Mouse (Mus musculus): ENCODE data around the gene Cox5a.

Cox5a gene

DNA sequence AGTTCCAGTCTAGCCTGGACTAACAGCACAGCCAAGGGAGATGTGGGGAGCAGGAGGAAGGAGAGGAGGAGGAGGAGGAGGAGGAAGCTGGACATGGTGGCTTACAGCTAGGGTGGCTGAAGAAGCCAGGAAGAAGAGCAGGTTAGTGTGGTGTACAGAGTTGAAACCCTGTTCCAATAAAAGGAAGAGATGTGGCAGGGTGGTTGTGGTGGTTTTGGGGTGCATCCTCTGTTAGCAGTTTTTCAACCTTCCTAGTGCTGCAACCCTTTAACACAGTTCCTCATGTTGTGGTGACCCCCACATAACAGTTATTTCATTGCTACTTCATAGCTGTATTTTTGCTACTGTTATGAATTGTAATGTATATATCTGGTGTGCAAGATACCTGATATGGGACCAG is 3.4 kb downstream of the Cox5a start:
- CTCF ChIA-PET, result interaction anchor here (0.6 to 1.1 kb wide), 3 partner anchors 12 to 131 kb away, joined by 3 to 4 read pairs (median 4); no protein-coding TSS in a partner anchor

DNA sequence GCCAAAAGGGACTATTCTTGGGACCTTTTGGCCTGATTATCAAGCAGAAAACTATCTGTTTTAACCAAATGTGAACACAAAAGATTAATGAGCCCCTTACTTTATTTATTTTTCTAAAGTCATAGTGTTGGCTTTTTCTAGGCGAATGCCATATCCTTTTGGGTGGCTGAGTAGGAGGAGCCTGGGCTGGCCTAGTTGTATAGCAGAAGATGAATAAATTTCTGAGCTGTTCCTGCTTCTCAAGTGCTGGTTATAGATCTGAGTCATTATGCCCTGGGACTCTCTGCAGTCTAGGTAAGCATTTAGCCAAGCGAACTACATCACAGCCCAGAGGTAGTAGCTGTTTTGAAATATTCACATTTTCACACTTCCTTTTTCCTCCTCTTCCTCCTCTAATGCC is 4.4 kb downstream of the Cox5a start:
- CTCF ChIA-PET, result interaction anchor here (0.5 kb wide), 1 partner anchor 12 kb away, joined by 4 read pairs; no protein-coding TSS in a partner anchor

DNA sequence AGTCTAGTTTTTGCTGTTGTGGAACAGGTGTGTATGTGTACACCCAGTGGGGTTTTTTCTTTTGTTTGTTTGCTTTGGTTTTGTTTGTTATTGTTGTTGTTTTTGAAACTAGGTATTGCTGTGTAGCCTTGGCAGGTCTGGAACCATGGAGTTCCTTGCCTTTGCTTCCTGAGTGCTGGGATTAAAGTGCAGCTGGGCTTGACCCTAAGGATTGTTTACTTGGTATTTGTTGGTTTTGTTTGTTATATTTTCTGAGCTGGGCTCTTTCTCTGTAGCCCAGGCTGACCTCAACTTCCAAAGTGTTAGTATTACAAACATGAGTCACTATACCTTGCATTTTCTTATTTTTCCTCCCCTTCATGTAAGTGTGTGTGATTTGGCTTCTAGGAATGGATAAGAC is 5.4 kb downstream of the Cox5a start:
- CTCF ChIA-PET, result no interaction called here

DNA sequence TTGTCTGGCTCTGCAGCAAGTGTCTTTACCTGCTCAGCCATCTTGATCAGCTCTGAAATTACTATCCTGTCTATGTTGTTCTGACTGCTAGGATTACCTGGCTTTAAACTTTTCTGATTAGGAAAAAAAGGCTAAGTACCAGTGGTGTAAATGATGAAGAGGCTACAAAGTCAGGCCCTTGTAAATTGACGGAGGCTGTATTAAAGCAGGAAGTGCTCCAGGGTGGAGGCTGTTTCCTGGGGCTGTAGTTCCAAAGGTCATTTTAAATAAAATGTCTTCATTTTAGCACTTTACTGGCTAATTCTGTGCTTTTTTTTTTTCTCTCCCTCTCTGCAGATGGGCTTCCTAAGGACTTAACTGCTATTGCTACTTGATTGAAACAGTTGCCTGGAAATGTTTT is 10.9 kb downstream of the Cox5a start:
- CTCF ChIA-PET, result no interaction called here

DNA sequence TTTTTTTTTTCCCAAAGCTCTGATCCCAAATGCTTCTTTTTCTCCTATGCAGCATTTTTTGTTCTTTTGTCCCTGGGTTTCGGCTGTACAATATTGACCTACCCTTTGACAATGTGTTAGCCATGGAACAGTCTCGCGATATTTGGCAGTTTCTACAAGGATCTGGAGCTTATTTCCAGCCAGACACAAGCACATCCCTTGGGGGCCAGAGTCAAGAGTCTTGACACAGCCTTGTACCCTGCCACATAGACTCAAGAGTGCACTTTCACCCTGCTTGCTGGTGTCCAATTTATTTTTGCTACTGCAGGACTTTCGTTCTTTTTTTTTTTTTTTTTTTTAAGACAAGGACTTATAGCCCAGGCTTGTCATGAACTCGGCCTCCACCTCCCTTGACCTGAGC is 15.3 kb downstream of the Cox5a start:
- CTCF ChIA-PET, result interaction anchor here (0.6 to 1.2 kb wide), 4 partner anchors 8 to 687 kb away, joined by 3 to 5 read pairs (median 4); no protein-coding TSS in a partner anchor

DNA sequence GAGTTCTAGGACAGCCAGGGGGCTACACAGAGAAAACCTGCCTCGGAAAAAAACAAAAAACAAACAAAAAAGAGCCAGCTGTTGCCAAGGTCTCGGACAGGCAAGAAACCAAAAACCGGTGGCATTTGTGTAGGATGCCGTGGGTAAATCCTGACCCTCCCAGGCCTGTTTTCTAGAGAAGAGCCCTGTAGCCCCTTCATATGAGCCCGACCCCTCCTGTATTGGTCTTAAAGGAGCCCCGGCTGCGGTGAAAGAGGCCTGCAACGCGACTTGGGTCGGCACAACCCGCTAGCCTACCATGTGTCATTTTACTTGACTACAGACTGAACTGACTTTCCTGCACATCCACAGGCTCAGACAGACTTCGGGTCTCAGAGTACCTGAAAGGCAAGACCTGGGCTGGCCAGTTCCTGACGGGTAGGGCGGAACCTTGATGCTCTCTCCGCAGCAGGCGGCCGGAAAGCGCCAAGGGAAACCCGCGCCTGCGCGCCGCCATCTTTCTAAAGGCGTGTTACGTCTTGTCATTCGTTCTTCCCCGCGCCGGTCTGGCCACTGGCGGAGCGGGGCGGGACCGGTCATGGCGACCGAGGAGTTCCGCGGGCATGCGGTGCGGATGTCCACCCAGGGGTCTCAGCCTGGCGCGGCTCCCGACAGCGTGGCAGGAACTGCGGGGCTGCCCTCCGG is 16.1 kb downstream of the Cox5a start, which contains the start of gene Fam219b:
Gene Fam219b (plus strand): TSS at position 485 of the 684 bp plus-strand sequence.
- CTCF ChIA-PET, result interaction anchor here (0.6 to 1.3 kb wide), 3 partner anchors 11 to 114 kb away, joined by 3 to 4 read pairs (median 4); no protein-coding TSS in a partner anchor

DNA sequence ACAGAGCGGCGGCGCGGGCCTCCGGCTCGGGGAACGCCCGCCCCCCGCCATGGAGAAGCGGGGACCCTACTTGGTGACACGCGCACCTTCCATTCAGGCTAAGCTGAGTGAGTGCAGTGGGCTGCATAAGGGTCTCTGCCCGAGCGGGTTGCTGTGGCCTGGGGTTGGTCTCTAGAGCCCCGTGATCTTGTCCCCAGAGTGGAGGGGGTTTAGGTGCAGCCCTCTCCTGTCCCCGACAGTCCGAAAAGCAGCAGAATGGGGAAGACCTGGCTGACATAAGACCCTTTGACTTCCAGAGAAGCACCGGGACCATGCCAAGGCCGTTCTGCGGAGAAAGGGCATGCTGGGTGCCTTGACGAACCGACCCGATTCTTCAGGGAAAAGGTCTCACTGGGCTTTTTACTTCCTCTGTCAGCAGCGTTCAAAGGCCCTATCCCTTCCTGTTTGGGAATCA is 16.7 kb downstream of the Cox5a start:
- CTCF ChIA-PET, result interaction anchor here (0.6 to 1.3 kb wide), 2 partner anchors 12 to 114 kb away, joined by 3 to 4 read pairs; no protein-coding TSS in a partner anchor

DNA sequence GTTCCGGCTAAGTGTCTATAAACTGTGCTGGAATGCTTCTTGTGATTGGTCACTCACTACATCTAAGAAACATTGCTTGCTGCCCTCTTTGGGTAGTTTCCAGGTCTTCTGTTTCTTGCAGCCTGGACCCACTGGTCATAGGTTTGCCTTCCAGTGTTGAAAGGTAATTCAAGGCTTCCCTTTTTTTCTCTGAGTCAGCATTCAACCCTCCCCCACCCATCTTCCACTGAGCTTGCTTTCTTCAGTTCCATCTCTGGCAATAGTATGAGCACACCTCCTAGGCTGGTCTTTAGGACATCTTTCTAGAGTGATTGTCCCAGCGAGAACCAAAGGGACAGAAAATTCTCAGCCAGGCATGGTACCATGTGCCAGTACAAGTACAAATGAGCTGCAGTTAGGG is 18.5 kb downstream of the Cox5a start:
- CTCF ChIA-PET, result no interaction called here

DNA sequence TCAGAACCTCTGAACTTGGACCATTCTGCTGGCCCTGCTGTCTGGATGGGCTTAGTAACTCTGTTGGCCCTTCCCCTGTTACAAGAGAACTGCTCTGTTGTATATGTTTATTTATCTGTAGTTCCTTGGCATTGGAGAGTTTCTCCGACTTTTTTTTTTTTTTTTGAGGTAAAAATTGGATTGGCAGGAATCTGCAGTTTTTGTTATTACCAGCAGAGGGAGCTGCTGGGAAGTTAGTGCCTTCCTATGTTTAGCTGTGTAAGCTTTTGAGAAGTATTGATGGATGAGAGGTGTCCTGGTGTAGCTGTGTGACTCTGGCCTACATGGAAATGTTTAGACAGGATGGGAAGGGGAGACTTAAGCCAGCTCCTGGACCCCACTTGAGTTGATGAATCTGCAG is 20.2 kb downstream of the Cox5a start:
- CTCF ChIA-PET, result interaction anchor here (0.6 to 1.1 kb wide), 6 partner anchors 22 to 124 kb away, joined by 3 to 10 read pairs (median 4); partner anchors contain the start of gene Csk

DNA sequence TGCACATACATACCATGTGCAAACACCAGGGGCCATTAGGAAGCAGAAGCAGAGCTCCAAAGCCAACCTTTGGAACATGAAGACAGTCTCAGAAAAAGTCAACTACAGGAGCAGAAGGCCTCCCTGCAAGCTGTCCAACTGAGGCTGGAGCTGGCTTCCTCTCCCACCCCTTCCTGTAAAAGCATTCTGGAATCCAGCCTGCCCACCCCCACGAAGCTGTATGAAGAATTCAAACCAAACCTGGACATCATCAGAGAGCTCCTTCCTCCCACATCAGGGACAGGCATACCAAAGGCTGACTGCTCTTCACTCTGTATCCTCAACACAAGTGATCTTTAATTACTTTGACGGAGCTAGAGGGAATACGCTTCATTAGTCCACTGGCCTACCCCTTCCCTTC is 22.9 kb downstream of the Cox5a start:
- CTCF ChIA-PET, result interaction anchor here (0.6 to 0.8 kb wide), 2 partner anchors 8 to 33 kb away, joined by 3 to 8 read pairs; no protein-coding TSS in a partner anchor

DNA sequence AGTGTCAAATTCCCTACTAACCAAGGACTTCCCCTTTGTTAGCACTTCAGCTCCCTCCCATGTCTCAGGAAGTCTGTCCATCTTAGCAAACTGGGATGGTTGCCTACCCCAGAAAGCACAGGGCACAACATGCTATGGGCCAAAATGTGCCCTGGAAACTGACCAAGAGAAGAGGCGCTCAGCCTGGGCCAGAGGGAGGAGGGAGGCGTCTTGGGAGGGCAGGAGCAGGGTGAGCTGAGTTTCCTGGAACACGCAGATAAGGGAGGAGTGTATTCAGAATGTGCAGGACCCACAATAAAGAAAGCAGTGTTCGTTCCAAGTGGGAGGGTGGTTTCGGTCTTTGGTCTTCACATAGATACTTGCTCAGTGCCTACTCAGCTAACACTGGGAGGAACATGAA is 26.2 kb downstream of the Cox5a start:
- CTCF ChIA-PET, result no interaction called here

DNA sequence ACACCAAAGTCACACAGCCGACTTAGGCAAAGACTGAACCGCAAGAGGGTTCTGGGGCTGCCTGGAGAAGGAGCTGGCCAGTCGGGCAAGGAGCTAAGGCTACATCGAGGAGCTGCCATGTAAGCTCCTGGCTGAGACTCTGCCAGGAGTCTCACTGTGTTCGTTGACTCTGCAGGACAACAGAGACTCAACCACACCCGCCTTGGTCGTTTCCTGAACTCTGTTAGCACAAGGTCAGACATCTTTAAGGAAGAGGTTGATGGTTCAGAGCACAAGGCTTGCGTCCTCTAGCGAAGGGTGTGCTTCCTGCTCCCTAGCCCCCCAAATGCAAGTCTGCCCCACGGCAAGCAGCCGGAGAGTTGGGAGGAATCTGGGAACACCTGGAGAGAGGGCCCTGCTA is 26.8 kb downstream of the Cox5a start:
- CTCF ChIA-PET, result no interaction called here

DNA sequence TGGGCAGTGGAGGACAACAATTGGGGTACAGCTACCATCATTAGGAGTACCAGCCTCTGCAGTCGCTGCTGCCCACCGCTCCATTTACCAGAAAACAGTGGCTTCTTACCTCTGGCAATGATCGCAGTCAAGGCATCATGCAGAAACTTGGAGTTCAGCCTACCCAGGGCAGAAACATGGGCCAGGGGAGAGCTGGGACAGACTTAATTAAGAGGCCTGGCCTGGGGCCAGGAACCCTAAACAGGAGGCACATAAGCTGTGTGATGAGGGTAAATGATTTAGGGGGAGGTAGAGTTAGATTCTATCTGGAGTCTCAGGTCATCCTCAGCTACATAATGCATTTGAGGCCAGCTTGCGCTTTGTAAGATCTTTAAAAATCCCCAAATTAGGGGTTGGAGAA is 28.1 kb downstream of the Cox5a start:
- CTCF ChIA-PET, result interaction anchor here (0.6 kb wide), 2 partner anchors 11 to 16 kb away, joined by 3 read pairs; no protein-coding TSS in a partner anchor

DNA sequence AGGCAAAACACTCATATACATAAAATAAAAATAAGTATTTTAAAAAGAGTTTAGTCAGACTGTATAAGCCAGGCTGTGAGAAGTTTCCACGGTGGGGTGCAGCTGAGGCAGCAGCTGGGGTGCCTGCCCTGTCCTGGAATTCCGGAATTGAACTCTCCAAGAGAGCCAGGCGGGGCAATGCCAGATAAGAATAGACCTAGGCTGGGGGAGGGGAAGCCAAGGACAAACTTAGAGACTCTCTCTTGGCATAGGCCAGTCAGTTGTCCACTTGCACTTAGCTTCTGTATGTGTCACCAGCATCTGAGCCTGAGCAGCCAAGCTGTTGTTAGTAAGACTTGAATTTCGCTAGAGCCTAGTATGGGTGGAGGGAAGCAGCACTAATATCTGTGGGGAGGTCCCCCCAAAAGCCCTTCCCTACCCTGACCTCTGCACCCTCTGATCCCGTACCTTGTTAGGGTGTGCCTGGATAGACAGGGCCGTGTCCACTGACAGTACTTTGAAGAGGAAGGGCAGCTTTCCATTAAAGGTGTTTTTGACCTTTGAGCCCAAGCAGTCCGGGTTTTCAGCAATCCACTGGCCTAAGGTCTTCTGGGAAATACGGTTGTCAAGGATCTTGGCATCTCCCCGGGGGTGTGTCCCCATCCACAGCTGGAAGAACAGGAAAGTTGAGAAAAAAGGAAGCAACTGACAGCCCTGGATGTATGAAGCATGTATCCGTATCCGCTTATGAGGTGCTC is 29.2 kb downstream of the Cox5a start:
- CTCF ChIA-PET, result no interaction called here

DNA sequence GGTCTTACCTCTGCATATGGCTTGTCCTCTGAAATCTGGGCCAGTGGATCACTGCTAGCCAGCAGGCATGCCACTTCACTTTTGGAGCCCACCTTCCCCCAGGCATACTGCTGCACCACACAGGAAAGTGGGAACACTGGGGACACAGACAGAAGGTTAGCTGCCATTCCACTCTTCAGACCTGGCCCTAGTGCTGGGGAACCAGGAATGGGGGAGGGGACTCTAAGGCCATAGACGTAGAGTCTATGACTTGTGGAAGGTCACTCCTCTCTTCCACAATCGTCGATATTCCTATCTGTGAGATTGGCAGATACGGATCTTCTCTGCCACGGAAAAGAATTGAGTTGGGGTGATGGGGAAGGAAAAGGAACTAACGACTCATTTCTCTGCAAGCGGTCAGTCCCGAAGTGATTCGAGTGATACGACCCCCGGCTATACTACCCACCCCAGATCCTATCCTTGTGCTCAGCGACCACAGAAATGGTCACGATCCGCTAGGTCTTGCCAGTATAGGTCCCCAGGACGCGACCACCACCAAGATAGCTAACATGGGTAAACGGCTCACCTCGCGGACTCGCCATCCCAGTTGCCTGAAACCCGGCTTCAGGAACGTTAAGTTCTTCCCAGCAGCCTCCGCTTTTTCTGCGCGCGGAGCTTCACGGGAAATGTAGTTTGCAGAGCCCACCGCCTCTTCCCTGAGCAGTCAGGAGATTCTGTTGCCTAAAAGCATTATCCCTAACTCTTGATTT is 31.2 kb downstream of the Cox5a start, which contains the start of gene Mpi:
Gene Mpi (minus strand): TSS at position 625 of the 749 bp plus-strand sequence.
- CTCF ChIA-PET, result interaction anchor here (0.6 kb wide), 1 partner anchor 33 kb away, joined by 3 read pairs; no protein-coding TSS in a partner anchor

DNA sequence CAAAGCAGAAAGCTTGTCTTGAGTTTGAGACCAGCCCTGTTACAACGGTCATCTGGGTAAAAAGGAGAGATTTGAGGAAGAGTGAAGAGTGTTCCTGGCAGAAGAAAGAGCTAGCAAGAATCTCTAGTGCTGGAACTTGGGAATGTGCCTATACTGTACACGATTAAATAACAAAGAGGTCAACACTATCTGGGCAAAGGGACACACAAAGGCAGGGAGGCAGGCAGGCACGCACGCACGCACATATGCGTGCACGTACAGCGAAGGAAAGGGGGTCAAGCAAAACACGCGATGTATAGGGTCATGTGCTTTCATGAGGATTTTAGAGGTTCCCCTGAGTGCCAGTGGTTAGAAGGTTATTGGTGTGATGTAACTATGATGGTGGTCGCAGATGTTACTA is 32.0 kb downstream of the Cox5a start:
- CTCF ChIA-PET, result no interaction called here

DNA sequence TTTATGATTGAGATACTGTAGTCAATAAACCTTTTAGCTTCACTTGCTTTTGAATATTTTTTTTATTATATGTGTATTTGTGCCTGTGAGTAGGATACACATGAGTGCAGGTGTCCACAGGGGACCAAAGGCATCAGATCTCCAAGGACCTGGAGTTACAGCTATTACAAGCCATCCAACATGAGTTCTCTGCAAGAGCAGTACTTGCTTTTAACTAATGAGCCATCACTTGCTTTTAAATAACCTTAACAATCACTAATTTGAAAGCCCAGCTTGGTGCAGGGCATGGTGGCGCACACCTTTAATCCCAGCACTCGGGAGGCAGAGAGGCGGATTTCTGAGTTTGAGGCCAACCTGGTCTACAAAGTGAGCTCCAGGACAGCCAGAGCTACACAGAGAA is 33.7 kb downstream of the Cox5a start:
- CTCF ChIA-PET, result interaction anchor here (0.9 to 1.1 kb wide), 3 partner anchors 9 to 50 kb away, joined by 3 to 15 read pairs (median 8); no protein-coding TSS in a partner anchor

DNA sequence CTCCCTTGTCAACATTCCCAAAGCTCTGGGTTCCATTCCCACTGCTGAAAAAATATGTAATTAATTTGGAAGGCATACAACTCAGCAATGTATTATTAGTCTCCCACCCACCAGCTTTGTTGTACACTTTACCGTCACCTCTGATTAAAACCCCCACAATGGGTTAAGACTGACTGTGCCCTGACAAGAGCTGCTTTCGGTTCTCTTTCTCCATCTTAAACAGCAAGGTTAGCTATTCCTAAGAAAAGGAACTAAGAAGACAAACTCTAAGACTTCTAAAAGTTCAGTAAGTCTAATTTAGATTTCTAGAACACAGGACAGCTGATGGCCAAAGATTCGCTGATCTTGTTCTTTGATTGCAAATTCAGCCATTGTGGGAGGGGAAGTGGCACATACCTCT is 36.1 kb downstream of the Cox5a start:
- CTCF ChIA-PET, result interaction anchor here (0.6 to 0.7 kb wide), 2 partner anchors 51 to 94 kb away, joined by 4 read pairs; no protein-coding TSS in a partner anchor

DNA sequence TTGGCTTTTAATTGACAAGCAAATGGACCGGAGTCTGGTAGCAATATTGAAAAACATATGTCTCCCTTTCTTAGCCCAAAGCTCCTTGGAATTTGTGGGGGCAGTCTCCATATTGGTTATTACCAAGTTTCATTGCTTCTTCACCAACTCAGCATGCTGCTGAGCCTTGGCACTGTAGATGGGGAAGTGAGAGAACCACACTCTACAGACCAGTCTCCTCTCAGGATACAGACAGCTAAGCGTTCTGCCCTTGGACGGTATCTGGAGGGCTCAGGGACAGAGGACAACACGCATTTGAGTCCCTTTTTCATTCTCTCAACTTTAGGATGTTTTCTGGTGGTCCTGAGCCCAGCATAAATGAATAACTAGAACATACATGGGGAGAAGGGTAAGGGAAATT is 37.6 kb downstream of the Cox5a start:
- CTCF ChIA-PET, result interaction anchor here (0.6 kb wide), 1 partner anchor 262 kb away, joined by 3 read pairs; no protein-coding TSS in a partner anchor

DNA sequence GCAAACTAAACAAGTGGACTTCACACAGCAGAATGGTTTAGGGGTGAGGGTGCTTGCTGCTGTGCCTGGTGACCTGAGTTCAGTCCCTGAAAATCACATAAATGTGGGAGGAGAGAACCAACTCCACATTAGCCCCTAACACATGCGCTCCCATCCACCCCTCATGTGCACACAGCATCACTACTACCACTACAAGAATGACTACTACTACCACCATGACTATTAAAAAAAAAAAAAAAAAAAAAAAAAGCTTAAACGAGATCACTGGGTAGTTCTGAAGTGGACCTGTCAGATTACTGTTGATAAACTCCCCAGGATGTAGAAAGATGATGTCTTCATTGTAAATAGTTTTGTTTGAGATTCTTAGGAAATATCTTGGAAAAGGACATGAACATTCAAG is 38.5 kb downstream of the Cox5a start:
- CTCF ChIA-PET, result interaction anchor here (0.5 to 0.7 kb wide), 4 partner anchors 10 to 216 kb away, joined by 3 to 13 read pairs (median 3); no protein-coding TSS in a partner anchor

DNA sequence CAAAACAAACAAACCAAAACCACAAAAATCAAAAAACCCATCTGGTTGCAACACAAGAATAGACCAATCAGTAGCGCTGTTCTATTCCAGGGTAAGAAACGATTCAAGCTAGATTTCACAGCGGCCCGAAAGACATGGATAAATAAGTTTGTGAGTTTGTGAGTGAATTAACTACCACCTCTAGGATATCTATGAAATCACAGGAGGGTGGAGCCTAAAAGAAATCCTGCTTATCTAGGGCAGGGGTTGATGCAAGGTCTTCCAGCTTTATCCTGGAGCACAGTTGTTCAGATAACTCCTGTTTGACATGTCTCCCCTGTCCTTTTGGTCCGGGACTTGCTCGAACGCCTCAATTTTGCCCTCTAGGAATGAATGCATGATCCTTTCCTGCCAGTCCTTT is 39.2 kb downstream of the Cox5a start:
- CTCF ChIA-PET, result interaction anchor here (0.5 to 0.7 kb wide), 4 partner anchors 11 to 215 kb away, joined by 3 to 13 read pairs (median 3); no protein-coding TSS in a partner anchor
